Mouse (Mus musculus) cerebellum, postnatal 4 days (tissue): ENCODE measurements around the gene Ube2i.

Source experiments
- DNase-seq, 2 experiments: peaks; one replicate each; pipeline ENCODE4 v3.0.0; 2022; ENCODE audit warnings: low spot score in 2 of 2, mixed read lengths in 1 of 2

Ube2i gene

DNA sequence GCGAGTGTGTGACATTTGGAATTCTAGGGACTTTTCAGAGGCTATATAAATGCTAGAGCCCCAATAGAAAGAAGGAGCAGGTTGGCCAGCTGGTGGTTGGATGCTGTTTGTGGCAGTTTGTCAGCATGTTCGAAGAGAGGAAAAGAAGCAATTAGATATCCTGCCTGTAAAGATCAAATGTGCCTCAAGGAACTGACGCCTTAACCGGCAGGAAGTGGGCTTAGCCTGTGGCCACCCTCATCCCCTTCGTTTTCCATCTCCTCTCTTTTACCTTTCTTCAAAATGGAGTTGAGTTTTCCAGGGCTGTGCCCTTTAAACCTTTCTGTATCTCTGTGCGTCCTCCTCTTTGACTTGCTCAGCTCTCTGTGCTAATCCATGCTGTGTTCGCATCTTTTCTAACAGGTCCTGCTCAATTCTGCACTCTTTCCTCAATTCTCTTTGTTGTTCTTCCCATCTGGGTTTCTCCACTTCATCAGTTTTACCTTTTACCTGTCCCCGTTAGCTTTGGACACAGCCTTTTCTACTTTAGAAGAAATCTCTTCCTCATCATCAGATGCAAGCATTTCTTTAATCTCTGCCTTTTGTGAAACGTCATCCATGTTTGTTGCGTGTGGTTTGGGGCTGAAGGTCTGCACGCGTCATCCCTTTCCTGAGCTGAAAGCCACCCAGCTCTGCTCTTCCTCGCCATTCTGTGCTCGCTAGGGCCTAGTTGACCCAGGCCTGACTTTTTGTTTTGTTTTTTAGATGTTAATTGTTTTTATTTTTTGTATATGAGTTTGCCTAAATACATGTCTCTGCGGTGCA, 54.7 kb downstream of the Ube2i start:
- DNase-seq: no peak

DNA sequence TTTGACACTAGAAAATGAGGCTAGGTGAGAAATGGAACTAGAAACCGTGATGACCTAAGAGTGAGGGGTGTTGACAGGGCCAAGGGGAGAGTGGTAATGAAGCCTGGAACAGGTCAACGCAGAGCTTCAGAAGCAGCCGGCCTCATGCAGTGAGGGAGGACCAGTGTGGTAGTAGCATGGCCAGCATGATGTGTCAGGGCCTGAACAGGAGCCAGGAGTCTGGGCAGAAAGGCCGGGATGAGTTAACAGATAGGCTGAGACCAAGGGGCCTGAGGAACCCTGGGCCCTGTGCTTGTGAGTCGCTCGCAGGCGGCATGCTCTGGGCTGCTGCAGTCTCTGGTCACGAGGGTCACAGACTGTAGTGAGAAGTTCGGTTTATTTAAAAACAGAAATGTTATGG, 55.5 kb downstream of the Ube2i start:
- DNase-seq: no peak

GRCm38 (mm10) chr17:25215431-25215830, 59.0 kb downstream of the Ube2i start:
- no peak for DNase-seq
